Mouse (Mus musculus) adipocyte (in vitro differentiated cells): Measurements from ENCODE around the gene Acbd5.

Experiments used
- DNase-seq: peaks from one replicate; pipeline ENCODE4 v3.0.0-alpha.2; 2016; ENCODE audit warnings: low spot score

The Acbd5 gene

DNA sequence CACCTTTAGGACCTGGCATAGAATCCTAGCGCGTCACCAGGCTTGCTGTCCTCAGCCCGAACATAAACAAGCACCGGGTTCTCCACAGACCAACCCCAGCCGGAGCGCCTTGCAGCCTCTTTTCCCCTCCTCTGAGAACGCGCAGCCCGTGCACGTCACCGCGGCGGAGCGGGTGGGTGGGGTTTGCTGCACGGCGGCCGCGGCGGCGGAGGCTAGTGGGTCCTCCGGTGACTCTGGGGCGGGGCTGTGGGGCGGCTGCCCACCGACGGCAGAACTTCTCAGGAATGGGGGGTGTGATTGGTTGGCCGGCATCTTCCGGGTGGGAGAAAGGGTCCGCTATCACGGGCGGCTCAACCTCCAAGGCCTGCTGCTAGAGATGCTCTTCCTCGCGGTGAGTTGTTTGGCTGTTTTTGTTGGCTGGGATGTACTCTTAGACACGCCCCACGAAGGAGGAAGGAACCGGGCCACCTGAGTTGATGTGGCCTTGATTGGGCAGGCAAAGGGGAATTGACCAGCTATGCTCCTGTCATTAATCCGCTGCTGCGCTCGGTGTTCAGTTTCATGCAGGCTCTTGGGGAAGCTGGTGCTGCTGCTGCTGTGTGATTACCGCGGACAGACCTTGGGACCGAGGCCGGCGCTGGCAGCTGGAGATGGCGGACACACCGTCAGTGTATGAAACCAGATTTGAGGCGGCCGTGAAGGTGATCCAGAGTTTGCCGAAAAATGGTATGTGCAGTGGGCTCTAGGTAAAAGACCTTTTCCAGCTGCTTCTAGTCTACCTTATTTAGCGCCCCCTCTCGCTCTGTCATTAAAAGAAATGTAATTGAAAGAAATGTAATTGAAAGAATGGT lies 1.2 kb downstream of the Acbd5 start:
- peak; percentile 86 for DNase-seq

DNA sequence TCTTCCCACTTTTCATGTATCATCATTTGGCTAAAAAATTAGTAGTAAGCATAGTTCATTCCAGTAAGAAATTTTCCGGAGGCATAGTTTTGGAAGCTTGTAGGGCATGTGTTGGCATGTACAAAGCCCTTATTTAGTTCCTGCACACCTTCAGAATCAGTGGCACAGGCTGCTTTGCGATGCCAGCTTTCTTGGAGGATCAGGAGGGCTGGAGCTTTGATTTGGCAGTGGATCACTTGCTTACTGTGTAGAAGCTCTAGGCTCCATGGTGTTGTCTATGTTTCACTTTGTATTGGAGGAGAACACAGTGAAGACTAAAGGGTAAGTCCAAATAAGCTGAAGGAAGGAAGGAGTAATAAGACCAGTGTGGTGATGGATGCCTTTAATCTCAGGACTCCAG lies 2.5 kb downstream of the Acbd5 start:
- no peak for DNase-seq

DNA sequence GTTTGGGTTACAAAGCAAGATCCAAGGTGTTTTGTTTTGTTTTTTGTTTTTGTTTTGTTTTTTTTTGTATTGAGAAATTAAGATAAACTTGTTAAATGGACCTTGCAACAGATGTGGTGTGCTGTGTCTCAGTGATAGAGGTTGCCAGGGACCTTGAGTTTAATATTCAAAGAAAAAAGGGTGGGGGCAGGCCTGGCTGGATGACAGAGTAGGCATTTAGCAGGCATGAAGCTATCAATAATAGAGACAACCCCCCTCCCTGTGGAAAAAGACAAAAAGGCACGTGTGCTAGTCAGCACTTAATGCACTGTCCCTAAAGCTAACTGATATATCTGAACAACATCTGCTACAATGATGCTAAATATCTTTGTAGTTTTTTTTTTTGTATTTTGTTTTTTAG lies 3.4 kb downstream of the Acbd5 start:
- no peak for DNase-seq

DNA sequence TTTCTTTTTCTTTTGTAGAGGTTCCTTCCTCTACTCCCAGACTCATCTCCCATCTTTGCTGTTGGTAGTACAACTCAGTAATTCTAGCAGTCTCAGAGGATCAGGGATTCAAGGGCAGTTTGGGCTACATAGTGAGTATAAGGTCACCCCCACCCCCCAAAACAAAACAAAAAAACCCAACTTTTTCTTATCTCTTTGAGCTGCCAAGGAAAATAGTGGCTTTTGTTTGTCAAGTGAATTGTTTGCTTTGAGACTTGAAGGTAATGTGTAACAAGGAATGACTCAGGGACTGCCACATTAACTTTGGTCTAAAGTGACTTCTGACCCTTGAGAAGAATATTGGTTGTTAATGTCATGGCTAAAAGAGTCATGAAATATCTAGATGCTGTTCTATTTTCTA lies 7.9 kb downstream of the Acbd5 start:
- DNase-seq: no peak

DNA sequence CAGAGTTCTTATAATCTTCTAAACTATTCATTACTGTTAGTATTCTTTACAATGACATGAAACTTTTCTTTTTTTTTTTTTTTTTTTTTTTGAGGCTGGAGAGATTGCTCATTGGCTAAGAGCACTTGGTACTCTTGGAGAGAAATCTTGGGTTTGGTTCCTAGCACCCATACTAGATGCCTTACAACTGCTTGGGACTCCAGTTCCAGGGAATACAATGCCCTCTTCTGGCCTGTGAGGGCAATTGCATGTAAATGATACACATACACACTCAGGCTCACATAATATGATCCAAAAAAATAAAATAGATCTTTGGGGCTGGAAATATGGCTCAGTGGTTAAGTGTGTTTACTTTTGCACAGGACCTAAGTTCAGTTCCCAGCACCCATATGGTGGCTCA lies 8.8 kb downstream of the Acbd5 start:
- no peak for DNase-seq

DNA sequence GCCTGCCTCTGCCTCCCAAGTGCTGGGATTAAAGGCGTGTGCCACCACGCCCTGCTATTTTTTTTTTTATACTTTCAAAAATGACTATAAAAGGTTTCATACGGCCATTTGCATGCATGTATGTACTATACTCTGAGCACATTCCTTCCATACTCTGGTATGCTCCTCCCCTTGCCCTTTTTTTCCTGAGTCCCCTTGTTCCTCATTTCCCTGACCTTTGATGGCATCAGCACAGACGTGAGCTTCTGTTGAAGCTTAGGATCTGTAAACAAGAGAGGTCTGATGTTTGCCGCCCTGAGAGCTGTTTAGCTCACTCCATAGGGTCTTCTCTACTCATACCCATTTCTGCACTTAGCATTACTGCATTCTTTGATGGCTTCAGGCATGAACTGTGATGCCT lies 9.7 kb downstream of the Acbd5 start:
- no peak for DNase-seq

DNA sequence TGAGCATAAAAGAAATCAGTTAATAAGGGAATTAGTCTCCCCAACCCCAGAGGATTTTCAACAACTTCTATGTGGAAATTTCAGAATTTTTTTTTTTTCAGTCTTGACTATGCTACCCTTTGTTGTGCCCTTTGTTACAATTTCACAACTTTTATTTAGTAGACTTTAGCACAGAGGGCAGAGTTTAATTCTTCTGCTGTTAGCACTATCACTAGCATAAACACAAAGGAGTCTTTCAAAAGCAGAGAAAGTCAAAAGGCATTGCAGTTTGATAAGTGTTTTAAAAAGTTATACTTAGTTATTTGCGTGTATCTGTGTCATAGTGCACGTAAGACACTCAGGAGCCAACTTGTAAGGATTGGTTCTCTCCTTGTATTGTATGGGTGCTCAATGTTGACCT lies 10.6 kb downstream of the Acbd5 start:
- peak; percentile 61 for DNase-seq

DNA sequence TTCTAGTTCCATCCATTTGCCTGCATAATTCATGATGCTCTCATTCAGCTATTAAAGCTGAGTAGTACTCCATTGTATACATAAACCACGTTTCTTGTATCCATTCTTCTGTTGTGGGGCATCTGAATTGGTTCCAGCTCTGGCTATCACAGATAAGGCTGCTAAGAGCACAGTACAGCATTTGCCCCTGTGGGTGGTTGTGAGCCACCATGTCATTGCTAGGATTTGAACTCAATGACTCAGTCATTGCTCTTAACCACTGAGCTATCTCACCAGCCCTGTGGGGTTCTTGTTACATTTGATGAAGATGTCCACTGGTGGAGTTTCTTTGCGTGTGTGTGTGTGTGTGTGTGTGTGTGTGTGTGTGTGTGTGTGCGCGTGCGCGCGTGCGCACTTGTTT lies 16.6 kb downstream of the Acbd5 start:
- no peak for DNase-seq

DNA sequence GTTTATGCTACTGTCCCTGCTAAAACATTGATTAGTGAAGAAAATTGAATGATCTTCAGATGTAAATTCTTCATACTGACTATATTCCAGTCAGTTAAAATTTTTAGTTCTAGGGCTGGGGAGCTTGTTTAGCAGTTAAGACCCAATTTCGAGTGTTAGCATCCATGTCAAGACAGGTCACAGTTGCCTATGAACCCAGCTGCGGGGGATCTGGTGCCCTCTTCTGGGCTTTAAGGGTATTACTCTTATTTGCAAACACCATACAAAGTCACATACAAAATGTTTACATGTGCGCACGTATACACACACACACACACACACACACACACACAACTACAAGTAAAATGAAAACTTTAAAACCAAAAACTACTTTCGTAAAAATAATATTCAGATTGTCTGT lies 24.2 kb downstream of the Acbd5 start:
- DNase-seq: peak; percentile 53

DNA sequence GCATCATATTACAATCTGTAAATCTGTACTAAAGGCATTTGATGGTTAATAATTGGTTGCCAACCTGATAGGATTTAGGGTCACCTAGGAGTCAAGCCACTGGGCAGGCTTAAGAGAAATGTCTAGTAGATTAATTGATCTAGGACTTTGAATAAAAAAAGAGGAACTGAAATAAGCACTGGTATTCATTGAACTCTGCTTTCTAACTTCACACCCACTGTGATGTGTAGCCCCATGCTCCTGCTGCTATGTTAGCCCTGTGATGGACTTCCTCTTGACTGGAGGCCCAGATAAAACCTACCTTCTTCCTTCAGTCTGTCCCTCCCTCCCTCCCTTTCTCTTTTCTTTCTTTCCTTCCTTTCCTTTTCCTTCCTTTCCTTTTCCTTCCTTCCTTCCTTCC lies 29.1 kb downstream of the Acbd5 start:
- DNase-seq: no peak

DNA sequence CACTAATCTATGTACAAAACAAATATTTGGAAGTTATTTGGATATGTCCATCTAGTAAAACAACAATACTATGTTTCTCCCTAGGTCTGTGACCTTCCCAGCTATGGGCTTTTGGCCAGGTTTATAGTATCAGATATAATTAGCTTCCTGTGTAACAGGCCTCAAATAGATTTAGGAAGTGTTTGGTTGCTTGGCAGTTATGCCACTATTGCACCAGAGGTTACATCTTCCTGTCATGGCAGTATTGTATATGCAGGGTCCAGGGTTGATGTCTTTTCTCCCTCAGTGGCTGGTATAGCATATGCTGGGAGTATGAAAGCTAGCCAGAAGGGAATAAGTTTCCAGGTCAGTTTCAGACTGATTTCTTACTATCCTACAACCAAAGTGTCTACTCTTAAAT lies 34.3 kb downstream of the Acbd5 start:
- no peak for DNase-seq

DNA sequence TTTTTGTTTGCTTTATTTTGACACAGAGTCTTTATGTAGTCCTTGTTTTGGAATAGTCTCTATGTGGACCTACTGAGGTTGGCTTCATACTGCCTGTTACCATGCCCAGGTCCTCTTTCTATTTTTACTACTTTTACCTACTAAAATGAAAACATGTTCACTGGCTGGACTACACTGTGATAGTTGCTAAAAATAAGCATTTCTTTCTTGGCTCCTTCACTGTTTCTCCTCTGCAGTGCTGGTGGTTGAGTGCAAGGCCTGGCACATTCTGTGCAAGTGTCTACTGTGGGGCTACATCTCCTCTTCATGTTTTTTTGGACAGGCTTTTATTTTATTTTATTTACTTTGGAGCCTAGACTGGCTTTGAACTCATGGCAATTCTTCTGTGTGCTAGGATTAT lies 51.6 kb downstream of the Acbd5 start:
- peak; percentile 16 for DNase-seq

DNA sequence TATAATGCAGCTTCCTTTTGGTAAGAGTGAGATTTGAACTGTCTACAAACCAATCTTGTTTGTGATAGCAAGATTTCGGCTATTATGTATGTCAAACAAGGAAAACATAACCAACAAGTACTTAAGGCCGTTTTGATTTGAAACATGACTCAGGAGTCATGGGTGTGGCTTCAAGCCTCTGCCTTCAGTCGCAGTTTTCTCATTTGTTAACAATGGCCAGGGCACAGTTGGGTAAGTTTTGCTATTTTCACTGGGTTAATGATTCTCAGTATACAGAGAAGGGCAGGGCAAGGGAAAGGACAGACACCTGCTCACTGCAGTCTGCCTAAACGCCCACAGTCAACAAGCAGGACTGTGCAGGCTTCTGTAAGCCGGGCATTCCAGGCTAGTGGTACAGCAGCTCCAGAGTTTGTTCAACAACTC lies 87.2 kb downstream of the Acbd5 start:
- DNase-seq: no peak

DNA sequence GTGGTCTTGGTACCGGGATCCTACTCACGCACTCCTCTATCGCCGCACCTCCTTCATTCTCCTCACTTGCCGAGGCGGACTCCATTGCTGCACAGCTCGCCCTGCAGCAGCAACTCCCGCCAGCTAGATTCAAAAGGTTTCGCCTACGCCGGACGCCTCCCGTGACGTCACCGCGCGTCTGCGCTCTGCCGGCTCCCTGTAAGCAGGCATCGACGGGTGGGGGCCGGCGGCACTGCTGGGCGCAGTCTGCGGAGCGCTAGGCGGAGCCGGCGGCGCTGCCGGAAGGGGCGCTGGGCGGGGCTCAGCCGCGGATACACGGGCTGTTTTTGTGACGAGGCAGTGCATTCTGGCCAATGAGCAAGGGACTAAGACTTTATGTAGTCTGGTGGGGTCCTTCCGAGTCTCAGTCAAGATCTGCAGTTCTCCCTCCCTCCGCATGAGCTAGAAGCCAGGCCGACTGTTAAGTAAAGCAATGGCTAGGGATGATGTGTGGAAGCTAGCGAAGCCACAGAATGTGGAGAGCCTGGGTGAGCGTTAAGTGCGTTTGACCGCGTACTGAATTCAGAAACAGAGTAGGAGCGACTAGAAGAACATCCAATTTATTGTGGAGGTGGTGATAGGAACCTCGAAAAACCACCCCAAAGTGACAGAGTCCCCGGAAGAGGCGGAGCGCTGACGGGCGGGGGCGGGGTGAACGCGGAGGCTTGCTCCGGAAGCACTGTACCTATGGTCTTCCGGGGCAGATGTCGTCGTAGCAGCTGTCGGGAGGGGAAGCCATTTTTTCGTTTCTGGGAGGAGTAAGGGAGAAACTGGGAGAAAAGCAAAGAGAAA lies 88.0 kb downstream of the Acbd5 start, which contains the start of the genes Mastl and Yme1l1:
TSS of gene Mastl (minus strand) at position 248 of the 831 bp plus-strand sequence.
TSS of gene Yme1l1 (plus strand) at position 593 of the 831 bp plus-strand sequence.
- peak; percentile 95 for DNase-seq

DNA sequence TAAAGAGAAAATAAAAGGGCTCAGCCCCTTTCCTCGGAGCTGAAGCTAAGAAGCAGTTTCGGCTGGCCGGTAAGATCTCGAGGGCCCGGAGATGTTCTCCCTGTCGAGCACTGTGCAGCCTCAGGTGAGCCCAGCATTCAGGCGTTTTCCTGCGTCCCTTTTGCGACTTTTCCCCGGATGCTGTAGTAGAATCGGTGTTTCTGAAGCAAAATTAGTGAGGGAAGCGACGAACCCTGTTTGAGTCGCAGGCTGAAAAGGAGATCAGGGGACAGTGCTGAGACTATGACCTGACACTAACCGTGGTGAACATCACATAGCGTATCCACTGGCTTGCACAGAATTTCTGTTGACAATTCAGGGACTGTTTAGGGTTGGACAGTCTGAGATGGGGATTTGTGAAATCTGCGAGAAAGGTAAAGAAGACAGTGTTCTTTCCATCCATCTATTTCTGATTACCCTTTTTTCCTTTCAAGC lies 88.7 kb downstream of the Acbd5 start:
- DNase-seq: no peak
